Mouse (Mus musculus) embryonic fibroblast, embryonic 13.5 days (primary cell): ENCODE measurements around the gene Pgls.

Experiments used
- CTCF ChIP-seq: IDR thresholded peaks from 2 replicates; pipeline ENCODE4 v1.5.1; 2011; ENCODE audit warnings: mild to moderate bottlenecking, control low read depth, low read length, moderate library complexity, borderline replicate concordance; ENCODE audit not compliant: insufficient read depth
- POLR2A ChIP-seq: IDR thresholded peaks from 2 replicates; pipeline ENCODE4 v1.6.1; 2011; ENCODE audit warnings: low read depth, mild to moderate bottlenecking, control low read depth, low read length, moderate library complexity

DNA sequence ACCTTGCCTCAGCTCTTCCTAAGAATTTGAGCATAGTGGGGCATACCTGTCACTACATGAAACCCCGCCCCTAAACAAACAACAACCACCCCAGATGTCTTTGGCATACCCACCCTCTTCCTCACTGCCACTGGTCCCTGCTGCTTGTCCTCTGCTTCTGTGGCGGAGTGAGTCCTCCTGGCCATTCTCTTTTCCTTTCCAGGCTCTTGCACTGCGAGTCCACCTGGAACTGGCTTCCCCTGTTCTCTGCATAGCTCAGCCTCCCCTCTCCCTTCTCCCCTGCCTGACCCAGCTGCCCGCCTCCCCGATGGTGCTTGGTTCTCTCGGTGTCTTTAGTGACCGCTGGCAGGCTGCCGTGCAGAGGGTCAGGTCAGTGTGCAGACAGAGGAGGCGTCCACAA is 48.2 kb upstream of the Pgls start:
- no peak for TF ChIP-seq POLR2A
- no peak for TF ChIP-seq CTCF
